Mouse (Mus musculus): ENCODE results near the gene Gsdme. TPM values are rescaled to one million over a fixed set of nuclear protein-coding genes. Genes with fewer than 3 reads are reported as not detected.

The Gsdme gene
- 89.6 and 96.4 TPM in 2 replicates for polyA plus RNA-seq (2015; fragmentation: Nextera tagmentation; extraction: Ambion mirVana)

- no peak for ATAC-seq
- no peak within 1 kb of the TSS for H3K4me2 ChIP-seq (ENCODE audit: low read length)
- H3K4me1 ChIP-seq (ENCODE audit: control insufficient read depth, insufficient read depth, low read length) = peaks cover 22% of the 10 kb centered on the region
- no peak within 1 kb of the TSS for H3K27ac ChIP-seq (ENCODE audit: low read length)
- H3K9me3 ChIP-seq (replicated peaks; ENCODE audit: control insufficient read depth, low read length, poor library complexity, severe bottlenecking) = no peaks in the 10 kb centered on the region
- WGBS = 86% methylated on average over 6 of the region's 6 CpGs
- no peaks in the 10 kb centered on the region for H3K36me3 ChIP-seq (ENCODE audit: control insufficient read depth, insufficient read depth, low read length)
- no peaks in the 10 kb centered on the region for H3K27me3 ChIP-seq (ENCODE audit: control insufficient read depth, insufficient read depth, low read depth, low read length)
- H3K4me3 ChIP-seq (ENCODE audit: low read depth, low read length) = no peak within 1 kb of the TSS
- H3K9ac ChIP-seq (ENCODE audit: low read depth, low read length) = no peak within 1 kb of the TSS
Measured at GRCm38 (mm10) chr6:50263670-50264069, at the start of gene Gsdme. Gene Gsdme (minus strand): TSS chr6:50263862.

DNA sequence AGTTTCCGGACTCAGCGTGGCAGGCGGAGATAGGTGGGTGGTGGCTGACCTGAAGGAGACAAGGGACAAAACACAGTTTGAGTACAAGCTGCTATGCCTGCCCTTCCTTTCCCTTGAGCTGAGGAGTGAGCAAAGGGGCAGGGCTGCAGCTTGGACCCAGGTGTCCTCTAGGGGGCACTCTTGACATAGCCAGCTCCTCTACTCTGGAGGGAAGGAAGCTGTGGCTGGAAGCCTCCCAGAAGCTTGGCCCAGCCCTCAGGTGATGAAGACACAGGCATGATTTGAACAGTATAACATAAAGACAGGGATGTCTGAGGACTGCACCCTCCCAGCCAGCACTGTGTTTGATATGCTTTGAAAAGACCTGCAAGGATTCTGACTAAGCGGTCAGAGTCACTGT lies 49.0 kb upstream of the Gsdme start:
- Histone ChIP-seq H3K4me3 (ENCODE audit: low read depth, low read length) (no peak overlapping the region), H3K4me1 (ENCODE audit: control insufficient read depth, insufficient read depth, low read length) (no peaks in the 10 kb centered on the region), H3K9ac (ENCODE audit: low read depth, low read length) (no peak overlapping the region), H3K27ac (ENCODE audit: low read length) (no peak overlapping the region), H3K4me2 (ENCODE audit: low read length) (no peak overlapping the region), H3K36me3 (ENCODE audit: control insufficient read depth, insufficient read depth, low read length) (no peaks in the 10 kb centered on the region), H3K9me3 (replicated peaks; ENCODE audit: control insufficient read depth, low read length, poor library complexity, severe bottlenecking) (no peaks in the 10 kb centered on the region), H3K27me3 (ENCODE audit: control insufficient read depth, insufficient read depth, low read depth, low read length) (no peaks in the 10 kb centered on the region)
- ATAC-seq = peak; percentile 79
- 42% methylated on average over 4 of the region's 4 CpGs for WGBS

DNA sequence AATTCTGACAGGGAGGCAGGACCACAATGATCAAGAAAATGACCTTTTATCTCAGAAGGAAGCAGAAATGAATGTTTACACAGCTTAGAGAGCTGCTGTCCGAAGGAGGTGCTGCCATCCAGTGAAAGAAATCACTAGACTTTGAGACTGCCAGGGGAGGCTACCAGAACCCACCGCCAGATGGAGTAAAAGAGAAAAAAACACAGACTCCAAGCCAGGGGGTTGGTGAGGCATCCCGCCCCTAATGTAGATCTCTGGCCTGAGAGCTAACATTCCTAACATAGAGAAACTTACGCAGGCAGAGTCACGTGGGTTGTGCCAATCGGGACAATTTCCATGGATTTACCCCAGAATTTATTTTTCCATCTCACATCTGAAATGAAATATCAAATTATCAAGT lies 45.4 kb upstream of the Gsdme start:
- Histone ChIP-seq H3K27me3 (ENCODE audit: control insufficient read depth, insufficient read depth, low read depth, low read length) (no peaks in the 10 kb centered on the region), H3K9ac (ENCODE audit: low read depth, low read length) (no peak overlapping the region), H3K27ac (ENCODE audit: low read length) (no peak overlapping the region), H3K9me3 (replicated peaks; ENCODE audit: control insufficient read depth, low read length, poor library complexity, severe bottlenecking) (no peaks in the 10 kb centered on the region), H3K4me2 (ENCODE audit: low read length) (no peak overlapping the region), H3K36me3 (ENCODE audit: control insufficient read depth, insufficient read depth, low read length) (no peaks in the 10 kb centered on the region), H3K4me1 (ENCODE audit: control insufficient read depth, insufficient read depth, low read length) (no peaks in the 10 kb centered on the region), H3K4me3 (ENCODE audit: low read depth, low read length) (no peak overlapping the region)
- ATAC-seq = peak; percentile 54
- WGBS = 40% methylated on average over 6 of the region's 6 CpGs

GRCm38 (mm10) chr6:50306625-50307024 lies 43.0 kb upstream of the Gsdme start:
- 83% methylated on average over 4 of the region's 4 CpGs for WGBS
- no peak overlapping the region for H3K27ac ChIP-seq (ENCODE audit: low read length)
- no peak overlapping the region for H3K4me3 ChIP-seq (ENCODE audit: low read depth, low read length)
- H3K9me3 ChIP-seq (replicated peaks; ENCODE audit: control insufficient read depth, low read length, poor library complexity, severe bottlenecking) = no peaks in the 10 kb centered on the region
- H3K36me3 ChIP-seq (ENCODE audit: control insufficient read depth, insufficient read depth, low read length) = no peaks in the 10 kb centered on the region
- H3K4me2 ChIP-seq (ENCODE audit: low read length) = no peak overlapping the region
- ATAC-seq = no peak
- H3K4me1 ChIP-seq (ENCODE audit: control insufficient read depth, insufficient read depth, low read length) = no peaks in the 10 kb centered on the region
- H3K27me3 ChIP-seq (ENCODE audit: control insufficient read depth, insufficient read depth, low read depth, low read length) = no peaks in the 10 kb centered on the region
- no peak overlapping the region for H3K9ac ChIP-seq (ENCODE audit: low read depth, low read length)

- no peaks in the 10 kb centered on the region for H3K36me3 ChIP-seq (ENCODE audit: control insufficient read depth, insufficient read depth, low read length)
- WGBS = 70% methylated on average over 4 of the region's 4 CpGs
- no peak overlapping the region for H3K4me2 ChIP-seq (ENCODE audit: low read length)
- H3K9ac ChIP-seq (ENCODE audit: low read depth, low read length) = no peak overlapping the region
- no peaks in the 10 kb centered on the region for H3K9me3 ChIP-seq (replicated peaks; ENCODE audit: control insufficient read depth, low read length, poor library complexity, severe bottlenecking)
- no peak for ATAC-seq
- H3K4me3 ChIP-seq (ENCODE audit: low read depth, low read length) = no peak overlapping the region
- H3K27ac ChIP-seq (ENCODE audit: low read length) = no peak overlapping the region
- H3K4me1 ChIP-seq (ENCODE audit: control insufficient read depth, insufficient read depth, low read length) = no peaks in the 10 kb centered on the region; the same call in 1 of the 2 replicates
- no peaks in the 10 kb centered on the region for H3K27me3 ChIP-seq (ENCODE audit: control insufficient read depth, insufficient read depth, low read depth, low read length)
Measured at GRCm38 (mm10) chr6:50304949-50305491, 41.4 kb upstream of the Gsdme start.

DNA sequence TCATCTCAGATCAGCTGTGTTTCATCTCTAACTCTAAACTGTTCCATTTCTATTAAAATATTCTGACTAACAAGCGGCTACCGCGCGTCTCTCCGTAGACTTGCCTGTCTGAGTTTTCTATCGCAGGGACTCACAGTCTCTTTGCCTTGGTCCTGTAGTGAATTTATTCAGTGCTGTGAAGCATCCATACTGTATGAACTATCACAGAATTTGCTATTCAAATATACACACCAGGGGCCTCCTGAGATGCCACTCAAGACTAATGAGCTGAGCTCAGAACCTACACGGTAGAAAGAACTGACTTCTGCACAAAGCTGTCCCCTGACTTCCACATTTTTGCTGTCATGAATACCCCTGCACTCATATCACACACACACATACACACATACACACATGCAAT lies 37.5 kb upstream of the Gsdme start:
- Histone ChIP-seq H3K9ac (ENCODE audit: low read depth, low read length) (no peak overlapping the region), H3K4me1 (ENCODE audit: control insufficient read depth, insufficient read depth, low read length) (no peaks in the 10 kb centered on the region; the same call in 1 of the 2 replicates), H3K27ac (ENCODE audit: low read length) (no peak overlapping the region), H3K4me3 (ENCODE audit: low read depth, low read length) (no peak overlapping the region), H3K4me2 (ENCODE audit: low read length) (peak overlapping the region; percentile 20; the same call in 1 of the 2 replicates), H3K9me3 (replicated peaks; ENCODE audit: control insufficient read depth, low read length, poor library complexity, severe bottlenecking) (no peaks in the 10 kb centered on the region), H3K36me3 (ENCODE audit: control insufficient read depth, insufficient read depth, low read length) (no peaks in the 10 kb centered on the region), H3K27me3 (ENCODE audit: control insufficient read depth, insufficient read depth, low read depth, low read length) (no peaks in the 10 kb centered on the region)
- ATAC-seq = peak; percentile 82
- 35% methylated on average over 7 of the region's 7 CpGs for WGBS

GRCm38 (mm10) chr6:50300622-50301021 lies 37.0 kb upstream of the Gsdme start:
- no peak overlapping the region for H3K9ac ChIP-seq (ENCODE audit: low read depth, low read length)
- H3K4me2 ChIP-seq (ENCODE audit: low read length) = peak overlapping the region; percentile 20; the same call in 1 of the 2 replicates
- ATAC-seq = peak; percentile 12
- H3K27ac ChIP-seq (ENCODE audit: low read length) = no peak overlapping the region
- WGBS = 30% methylated on average over 6 of the region's 6 CpGs
- H3K4me3 ChIP-seq (ENCODE audit: low read depth, low read length) = no peak overlapping the region
- no peaks in the 10 kb centered on the region; the same call in 1 of the 2 replicates for H3K4me1 ChIP-seq (ENCODE audit: control insufficient read depth, insufficient read depth, low read length)
- H3K36me3 ChIP-seq (ENCODE audit: control insufficient read depth, insufficient read depth, low read length) = no peaks in the 10 kb centered on the region
- no peaks in the 10 kb centered on the region for H3K9me3 ChIP-seq (replicated peaks; ENCODE audit: control insufficient read depth, low read length, poor library complexity, severe bottlenecking)
- H3K27me3 ChIP-seq (ENCODE audit: control insufficient read depth, insufficient read depth, low read depth, low read length) = no peaks in the 10 kb centered on the region

DNA sequence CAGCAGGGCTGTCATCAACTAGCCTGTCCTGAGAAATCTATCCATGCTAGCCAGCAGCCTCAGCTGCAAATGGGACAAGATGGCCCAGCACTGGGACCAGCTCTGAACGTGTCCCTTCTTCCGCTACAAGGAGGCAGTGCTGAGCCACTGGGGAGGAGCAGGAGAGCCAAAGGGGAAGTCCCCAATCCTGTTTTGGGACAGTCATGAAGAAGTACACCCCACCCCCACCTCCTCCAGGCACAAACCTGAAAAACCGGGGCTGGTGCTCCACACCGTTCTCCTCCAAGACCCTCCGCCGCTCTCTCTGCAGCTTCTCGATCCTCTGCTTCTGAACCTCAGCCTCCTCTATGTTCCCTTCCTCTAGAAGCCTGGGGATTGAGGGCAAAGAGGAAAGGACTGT lies 35.4 kb upstream of the Gsdme start:
- H3K27me3 ChIP-seq (ENCODE audit: control insufficient read depth, insufficient read depth, low read depth, low read length) = no peaks in the 10 kb centered on the region
- H3K27ac ChIP-seq (ENCODE audit: low read length) = no peak overlapping the region
- no peak overlapping the region for H3K9ac ChIP-seq (ENCODE audit: low read depth, low read length)
- no peaks in the 10 kb centered on the region for H3K9me3 ChIP-seq (replicated peaks; ENCODE audit: control insufficient read depth, low read length, poor library complexity, severe bottlenecking)
- H3K4me3 ChIP-seq (ENCODE audit: low read depth, low read length) = no peak overlapping the region
- H3K36me3 ChIP-seq (ENCODE audit: control insufficient read depth, insufficient read depth, low read length) = no peaks in the 10 kb centered on the region
- no peak for ATAC-seq
- H3K4me2 ChIP-seq (ENCODE audit: low read length) = no peak overlapping the region
- 93% methylated on average over 7 of the region's 7 CpGs for WGBS
- H3K4me1 ChIP-seq (ENCODE audit: control insufficient read depth, insufficient read depth, low read length) = no peaks in the 10 kb centered on the region; the same call in 1 of the 2 replicates

DNA sequence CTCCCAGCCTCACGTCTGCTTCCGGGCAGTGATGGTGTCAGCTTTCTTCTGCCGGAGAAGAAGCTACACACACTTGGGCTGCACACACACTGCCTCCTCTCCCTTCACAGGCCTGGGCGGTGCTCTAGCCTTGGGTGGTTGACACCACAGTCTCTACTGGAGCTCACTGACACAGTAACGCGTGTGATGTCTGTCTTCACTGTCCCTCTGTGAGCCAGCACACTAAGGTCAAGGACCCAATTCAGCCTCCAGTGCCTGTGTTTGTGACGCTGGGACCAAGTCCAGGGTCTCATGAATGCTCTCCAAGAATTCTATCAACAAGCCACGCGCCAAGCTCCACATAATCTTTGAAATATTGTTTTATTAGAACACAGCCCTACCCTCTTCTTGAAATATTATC lies 34.0 kb upstream of the Gsdme start:
- 95% methylated on average over 9 of the region's 9 CpGs for WGBS
- H3K27ac ChIP-seq (ENCODE audit: low read length) = no peak overlapping the region

More for the DNA sequence above, 34.0 kb upstream of the Gsdme start:
- Histone ChIP-seq H3K36me3 (ENCODE audit: control insufficient read depth, insufficient read depth, low read length) (no peaks in the 10 kb centered on the region), H3K4me2 (ENCODE audit: low read length) (no peak overlapping the region), H3K27me3 (ENCODE audit: control insufficient read depth, insufficient read depth, low read depth, low read length) (no peaks in the 10 kb centered on the region), H3K4me1 (ENCODE audit: control insufficient read depth, insufficient read depth, low read length) (no peaks in the 10 kb centered on the region; the same call in 1 of the 2 replicates), H3K4me3 (ENCODE audit: low read depth, low read length) (no peak overlapping the region), H3K9ac (ENCODE audit: low read depth, low read length) (no peak overlapping the region), H3K9me3 (replicated peaks; ENCODE audit: control insufficient read depth, low read length, poor library complexity, severe bottlenecking) (no peaks in the 10 kb centered on the region)
- ATAC-seq = no peak

Data from midbrain, embryonic 16.5 days (tissue).